Mouse (Mus musculus) kidney, postnatal 0 days (tissue): ENCODE data around the gene Kcna5. TPM values are rescaled to one million over a fixed set of nuclear protein-coding genes. Genes with fewer than 3 reads are reported as not detected.

Source experiments
- ATAC-seq: fragments of 200-750 bp; cut with Nextera tagmentation; replicated peaks from 2 replicates; pipeline ENCODE4 v1.8.0; 2017; ENCODE audit warnings: low read depth, moderate number of reproducible peaks, moderate TSS enrichment, moderate library complexity; ENCODE audit not compliant: low FRiP score
- DNase-seq: peaks from one replicate; pipeline ENCODE4 v3.0.0-alpha.2; 2016; ENCODE audit warnings: low spot score
- H3K27ac ChIP-seq: fragments of 300-500 bp; sonication (generic); 2 replicates; pipeline ENCODE4 v1.5.1; 2014; ENCODE audit warnings: mild to moderate bottlenecking
- H3K27me3 ChIP-seq: fragments of 300-500 bp; sonication (generic); 2 replicates; pipeline ENCODE4 v1.6.1; 2014; ENCODE audit warnings: low read length, mixed read lengths; ENCODE audit not compliant: insufficient read depth
- H3K36me3 ChIP-seq: fragments of 300-500 bp; sonication (generic); 2 replicates; pipeline ENCODE4 v1.6.1; 2014; ENCODE audit warnings: low read length, mixed read lengths; ENCODE audit not compliant: insufficient read depth
- H3K4me1 ChIP-seq: fragments of 300-500 bp; sonication (generic); replicated peaks from 2 replicates; pipeline ENCODE4 v1.6.1; 2014; ENCODE audit warnings: antibody characterized with exemption, low read length, mixed read lengths; ENCODE audit not compliant: insufficient read depth
- H3K4me2 ChIP-seq: fragments of 300-500 bp; sonication (generic); 2 replicates; pipeline ENCODE4 v1.6.1; 2014; ENCODE audit warnings: mild to moderate bottlenecking, low read length, moderate library complexity, mixed read lengths
- H3K4me3 ChIP-seq: fragments of 300-500 bp; sonication (generic); replicated peaks from 2 replicates; pipeline ENCODE4 v1.5.1; 2014; ENCODE audit warnings: low read depth, low read length
- H3K9ac ChIP-seq: fragments of 300-500 bp; sonication (generic); 2 replicates; pipeline ENCODE4 v1.6.1; 2014; ENCODE audit warnings: low read depth, low read length
- H3K9me3 ChIP-seq: fragments of 300-500 bp; sonication (generic); replicated peaks from 2 replicates; pipeline ENCODE4 v1.6.1; 2016; ENCODE audit warnings: low read length, inconsistent platforms, mixed read lengths
- CTCF ChIP-seq: IDR thresholded peaks from 2 replicates; pipeline ENCODE4 v1.5.1; 2016; ENCODE audit warnings: antibody characterized with exemption, low read depth, mild to moderate bottlenecking, moderate library complexity
- WGBS: fragments of 180-500 bp; shearing (Covaris S2); extraction: QIAGEN DNeasy Blood & Tissue Kit; methylation state at CpG from one replicate; pipeline ENCODE4 v1.1.7; 2014; 5-methylcytosine and 5-hydroxymethylcytosine counted together
- polyA plus RNA-seq: library from polyadenylated mRNA; unstranded; fragments of >200 nt; fragmentation: Nextera tagmentation; extraction: Ambion mirVana; gene quantifications from 2 replicates; pipeline ENCODE4 v1.2.1, GENCODE M21; 2015

Gene Kcna5
- polyA plus RNA-seq, 1 experiment from 2014 or later = 3.0 TPM

- Histone ChIP-seq H3K36me3 (no peaks in the 10 kb centered on the region), H3K4me1 (no peaks in the 10 kb centered on the region), H3K27ac (no peak overlapping the region), H3K4me2 (no peak overlapping the region), H3K9me3 (no peaks in the 10 kb centered on the region), H3K9ac (no peak overlapping the region), H3K27me3 (no peaks in the 10 kb centered on the region), H3K4me3 (no peak overlapping the region)
- no peak for ATAC-seq
- WGBS = 27% methylated on average over 9 of the region's 9 CpGs
- DNase-seq = peak; percentile 12
- TF ChIP-seq CTCF = no peak
These were observed 32.4 kb downstream of the Kcna5 start for GRCm38 (mm10) chr6:126502691-126503301.

GRCm38 (mm10) chr6:126500985-126501384 lies 34.2 kb downstream of the Kcna5 start:
- Histone ChIP-seq H3K9me3 (no peaks in the 10 kb centered on the region), H3K27me3 (no peaks in the 10 kb centered on the region), H3K4me3 (no peak overlapping the region), H3K27ac (no peak overlapping the region), H3K9ac (no peak overlapping the region), H3K4me2 (no peak overlapping the region), H3K36me3 (no peaks in the 10 kb centered on the region), H3K4me1 (no peaks in the 10 kb centered on the region)
- no peak for ATAC-seq
- TF ChIP-seq CTCF = no peak; the same call in 1 of the 2 replicates
- DNase-seq = no peak
- WGBS = 91% methylated on average over 6 of the region's 6 CpGs

- H3K4me2 ChIP-seq = no peak overlapping the region
- no peaks in the 10 kb centered on the region for H3K9me3 ChIP-seq
- no peaks in the 10 kb centered on the region for H3K36me3 ChIP-seq
- peak; percentile 92 for TF ChIP-seq CTCF
- 19% methylated on average over 8 of the region's 8 CpGs for WGBS
- ATAC-seq = no peak
- H3K9ac ChIP-seq = no peak overlapping the region
- no peaks in the 10 kb centered on the region for H3K4me1 ChIP-seq
- H3K27me3 ChIP-seq = no peaks in the 10 kb centered on the region
- H3K27ac ChIP-seq = no peak overlapping the region
- H3K4me3 ChIP-seq = no peak overlapping the region
- peak; percentile 72 for DNase-seq
These were observed 35.1 kb downstream of the Kcna5 start for GRCm38 (mm10) chr6:126500088-126500487.

- H3K36me3 ChIP-seq = no peaks in the 10 kb centered on the region
- H3K4me1 ChIP-seq = no peaks in the 10 kb centered on the region
- no peak overlapping the region for H3K27ac ChIP-seq
- 64% methylated on average over 5 of the region's 5 CpGs for WGBS
- H3K4me2 ChIP-seq = no peak overlapping the region
- ATAC-seq (no peak; the same call in 1 of the 2 replicates), DNase-seq (peak; percentile 81)
- H3K9me3 ChIP-seq = no peaks in the 10 kb centered on the region
- no peak overlapping the region for H3K4me3 ChIP-seq
- no peak overlapping the region for H3K9ac ChIP-seq
- TF ChIP-seq CTCF = peak; percentile 90
- no peaks in the 10 kb centered on the region for H3K27me3 ChIP-seq
These were observed 37.3 kb downstream of the Kcna5 start for GRCm38 (mm10) chr6:126497878-126498277.

- H3K36me3 ChIP-seq = no peaks in the 10 kb centered on the region
- no peak for TF ChIP-seq CTCF
- no peak overlapping the region for H3K27ac ChIP-seq
- H3K4me1 ChIP-seq = no peaks in the 10 kb centered on the region
- no peak overlapping the region for H3K9ac ChIP-seq
- no peaks in the 10 kb centered on the region for H3K9me3 ChIP-seq
- 43% methylated on average over 6 of the region's 6 CpGs for WGBS
- ATAC-seq = no peak
- H3K27me3 ChIP-seq = no peaks in the 10 kb centered on the region
- no peak overlapping the region for H3K4me3 ChIP-seq
- no peak overlapping the region for H3K4me2 ChIP-seq
- DNase-seq = no peak
These were observed 37.9 kb downstream of the Kcna5 start for GRCm38 (mm10) chr6:126497173-126497839.

GRCm38 (mm10) chr6:126487136-126487535 lies 48.1 kb downstream of the Kcna5 start:
- H3K36me3 ChIP-seq = no peaks in the 10 kb centered on the region

More at GRCm38 (mm10) chr6:126487136-126487535, 48.1 kb downstream of the Kcna5 start:
- H3K4me3 ChIP-seq = no peak overlapping the region
- H3K27me3 ChIP-seq = no peaks in the 10 kb centered on the region
- TF ChIP-seq CTCF = no peak
- no peak overlapping the region for H3K27ac ChIP-seq
- WGBS = 27% methylated on average over 4 of the region's 4 CpGs
- DNase-seq (peak; percentile 33), ATAC-seq (no peak)
- H3K9me3 ChIP-seq = no peaks in the 10 kb centered on the region
- H3K4me1 ChIP-seq = no peaks in the 10 kb centered on the region
- H3K9ac ChIP-seq = no peak overlapping the region
- H3K4me2 ChIP-seq = no peak overlapping the region
